25 mouse cellular contexts compared by ENCODE assay signal in the genomic region with DNA sequence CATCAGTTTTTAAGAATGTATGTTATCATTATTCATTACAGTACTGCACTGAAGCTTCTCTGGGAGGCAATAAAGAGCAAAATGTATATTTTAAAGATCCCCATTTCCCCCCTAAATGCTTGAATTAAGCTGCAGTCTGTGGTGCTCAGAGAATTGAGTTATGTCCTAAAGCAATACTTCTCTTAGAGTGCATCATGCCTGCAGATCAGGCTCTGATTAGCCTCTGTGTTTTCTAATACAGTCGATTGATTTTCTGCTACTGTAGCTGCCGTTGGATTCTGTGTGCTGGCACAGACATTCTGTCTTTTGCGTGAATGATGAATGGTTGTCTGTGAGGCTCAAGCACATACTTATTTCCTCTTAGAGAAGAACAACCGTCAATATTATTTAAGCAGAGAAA.
DNase-seq lines count a peak whose midpoint lies in the region; ATAC-seq lines count a peak whose summit lies in the region.
"Had no signal": no experiment of that assay in that cellular context is flagged by ENCODE, and none has a peak within 500 bp of the region (broad histone marks: within the 10 kb centered on the region; RNA-seq: fewer than 3 reads in every experiment).

No protein-coding gene starts in this region.

- no peak for ATAC-seq in midbrain, embryonic 11.5 days (ENCODE audit: low FRiP score)
- no peak for ATAC-seq in hindbrain, embryonic 13.5 days (ENCODE audit: low FRiP score)
- ATAC-seq in neural tube, embryonic 13.5 days (ENCODE audit: low read depth), result peak; percentile 74; the same call in 1 of the 2 replicates
- ATAC-seq in forebrain, embryonic 14.5 days, result no peak
- ATAC-seq: inflammation-experienced regulatory T-cells, adult 6 months; liver, embryonic 12.5 days; liver, postnatal 0 days; Patski had no signal

- H3K27me3 ChIP-seq in midbrain, embryonic 11.5 days (ENCODE audit: control insufficient read depth, insufficient read depth, low read length), result no peaks in the 10 kb centered on the region
- H3K27me3 ChIP-seq in midbrain, embryonic 10.5 days (ENCODE audit: low read depth, poor library complexity, severe bottlenecking), result no peaks in the 10 kb centered on the region
- H3K27me3 ChIP-seq in hindbrain, embryonic 13.5 days, result no peaks in the 10 kb centered on the region
- H3K27me3 ChIP-seq in neural tube, embryonic 13.5 days, result no peaks in the 10 kb centered on the region
- H3K27me3 ChIP-seq in forebrain, embryonic 14.5 days (replicated peaks; ENCODE audit: control insufficient read depth, insufficient read depth, low read length), result no peaks in the 10 kb centered on the region
- H3K27me3 ChIP-seq: forebrain, embryonic 12.5 days; heart, embryonic 15.5 days; liver, embryonic 12.5 days; Patski had no signal

- no peaks in the 10 kb centered on the region for H3K9me3 ChIP-seq in midbrain, embryonic 11.5 days (ENCODE audit: control insufficient read depth, low read length)
- H3K9me3 ChIP-seq in midbrain, embryonic 10.5 days (replicated peaks), result no peaks in the 10 kb centered on the region
- H3K9me3 ChIP-seq in hindbrain, embryonic 13.5 days, result no peaks in the 10 kb centered on the region
- H3K9me3 ChIP-seq in neural tube, embryonic 13.5 days, result no peaks in the 10 kb centered on the region
- no peaks in the 10 kb centered on the region for H3K9me3 ChIP-seq in forebrain, embryonic 14.5 days (replicated peaks; ENCODE audit: control insufficient read depth, low read length)
- H3K9me3 ChIP-seq: forebrain, embryonic 12.5 days; heart, embryonic 10.5 days; heart, embryonic 15.5 days; liver, embryonic 12.5 days had no signal

- no peak overlapping the region for H3K9ac ChIP-seq in midbrain, embryonic 11.5 days (ENCODE audit: low read length)
- no peak overlapping the region for H3K9ac ChIP-seq in hindbrain, embryonic 13.5 days
- no peak overlapping the region for H3K9ac ChIP-seq in neural tube, embryonic 13.5 days
- no peak overlapping the region for H3K9ac ChIP-seq in forebrain, embryonic 14.5 days (ENCODE audit: low read length)
- H3K9ac ChIP-seq: forebrain, embryonic 12.5 days; heart, embryonic 15.5 days; liver, embryonic 12.5 days; liver, postnatal 0 days had no signal

- H3K36me3 ChIP-seq in midbrain, embryonic 11.5 days (ENCODE audit: control insufficient read depth, insufficient read depth, low read length), result no peaks in the 10 kb centered on the region
- H3K36me3 ChIP-seq in midbrain, embryonic 10.5 days, result no peaks in the 10 kb centered on the region
- H3K36me3 ChIP-seq in hindbrain, embryonic 13.5 days, result no peaks in the 10 kb centered on the region
- H3K36me3 ChIP-seq in neural tube, embryonic 13.5 days, result no peaks in the 10 kb centered on the region
- no peaks in the 10 kb centered on the region for H3K36me3 ChIP-seq in forebrain, embryonic 14.5 days (ENCODE audit: control insufficient read depth, insufficient read depth, low read length)
- H3K36me3 ChIP-seq: forebrain, embryonic 12.5 days; heart, embryonic 10.5 days; heart, embryonic 15.5 days; liver, embryonic 12.5 days had no signal

- intact Hi-C loops in left cerebral cortex, postnatal 36 days (cut with DNase I), result no loop called here

- H3K4me3 ChIP-seq in midbrain, embryonic 11.5 days (ENCODE audit: low read depth, low read length), result no peak overlapping the region
- H3K4me3 ChIP-seq in midbrain, embryonic 10.5 days, result no peak overlapping the region
- no peak overlapping the region for H3K4me3 ChIP-seq in hindbrain, embryonic 13.5 days
- no peak overlapping the region for H3K4me3 ChIP-seq in neural tube, embryonic 13.5 days
- H3K4me3 ChIP-seq in forebrain, embryonic 14.5 days (ENCODE audit: low read depth, low read length), result no peak overlapping the region
- H3K4me3 ChIP-seq: forebrain, embryonic 12.5 days; heart, embryonic 10.5 days; heart, embryonic 15.5 days; liver, embryonic 12.5 days had no signal

- no peak overlapping the region for H3K4me2 ChIP-seq in midbrain, embryonic 11.5 days
- no peak overlapping the region for H3K4me2 ChIP-seq in hindbrain, embryonic 13.5 days
- H3K4me2 ChIP-seq in neural tube, embryonic 13.5 days, result peak overlapping the region; percentile 21; the same call in 1 of the 2 replicates
- H3K4me2 ChIP-seq in forebrain, embryonic 14.5 days (ENCODE audit: low read length), result no peak overlapping the region
- H3K4me2 ChIP-seq: forebrain, embryonic 12.5 days; heart, embryonic 15.5 days; liver, embryonic 12.5 days had no signal

- DNase-seq in midbrain, embryonic 11.5 days (ENCODE audit: low spot score, missing footprints), result peak; percentile 73
- no peak for DNase-seq in midbrain, embryonic 10.5 days (ENCODE audit: low spot score)
- no peak for DNase-seq in frontal cortex, postnatal 14 days (ENCODE audit: low spot score in 2 of 2)
- no peak for DNase-seq in left cerebral cortex, postnatal 36 days (ENCODE audit: low spot score in 2 of 2)
- DNase-seq in forebrain, embryonic 14.5 days (ENCODE audit: low spot score), result no peak
- DNase-seq: adrenal gland, postnatal 14 days; cerebellum, adult 18-20 months; gastrocnemius, postnatal 14 days; heart, postnatal 36 days; kidney, adult 11 months; kidney, postnatal 36 days; liver, postnatal 0 days; lung, postnatal 36 days; midbrain, embryonic 14.5 days; right cerebral cortex, adult 18-20 months; spleen, adult 18-20 months; thymus, postnatal 14 days had no signal

- H3K27ac ChIP-seq in midbrain, embryonic 11.5 days (ENCODE audit: low read depth, low read length), result no peak overlapping the region
- H3K27ac ChIP-seq in midbrain, embryonic 10.5 days (replicated peaks), result no peak overlapping the region
- peak overlapping the region; percentile 61 for H3K27ac ChIP-seq in hindbrain, embryonic 13.5 days
- H3K27ac ChIP-seq in neural tube, embryonic 13.5 days (replicated peaks), result peak overlapping the region; percentile 56
- H3K27ac ChIP-seq in forebrain, embryonic 14.5 days (ENCODE audit: low read depth, low read length), result no peak overlapping the region
- H3K27ac ChIP-seq: forebrain, embryonic 12.5 days; heart, embryonic 10.5 days; heart, embryonic 15.5 days; liver, embryonic 12.5 days had no signal

- H3K4me1 ChIP-seq in midbrain, embryonic 11.5 days (ENCODE audit: control insufficient read depth, insufficient read depth, low read length), result no peaks in the 10 kb centered on the region
- no peaks in the 10 kb centered on the region for H3K4me1 ChIP-seq in midbrain, embryonic 10.5 days
- H3K4me1 ChIP-seq in hindbrain, embryonic 13.5 days (replicated peaks), result peaks cover 10% of the 10 kb centered on the region
- H3K4me1 ChIP-seq in neural tube, embryonic 13.5 days (replicated peaks), result peaks cover 15% of the 10 kb centered on the region; the same call in 1 of the 2 replicates
- H3K4me1 ChIP-seq in forebrain, embryonic 14.5 days (ENCODE audit: control insufficient read depth, insufficient read depth, low read length), result no peaks in the 10 kb centered on the region
- H3K4me1 ChIP-seq: forebrain, embryonic 12.5 days; heart, embryonic 10.5 days; heart, embryonic 15.5 days; liver, embryonic 12.5 days had no signal

- 93% methylated on average over 4 of the region's 4 CpGs for WGBS in midbrain, embryonic 11.5 days
- WGBS in midbrain, embryonic 10.5 days, result 90% methylated on average over 4 of the region's 4 CpGs
- 55% methylated on average over 4 of the region's 4 CpGs for WGBS in hindbrain, embryonic 13.5 days
- 52% methylated on average over 4 of the region's 4 CpGs for WGBS in neural tube, embryonic 13.5 days
- 88% methylated on average over 4 of the region's 4 CpGs for WGBS in forebrain, embryonic 14.5 days

Comparison
In these comparisons a context has a peak if more than half of its experiments do, and no peak if none do; other contexts are left out.
1. H3K27ac ChIP-seq: peak in hindbrain, embryonic 13.5 days (single experiment) and neural tube, embryonic 13.5 days (single experiment); none in midbrain, embryonic 11.5 days (single experiment), midbrain, embryonic 10.5 days (single experiment) and forebrain, embryonic 14.5 days (single experiment).